Mouse (Mus musculus): ENCODE measurements around the gene Spef1.
A peak's percentile ranks its signal among the peaks of the same experiment; 100 is the strongest.

Spef1 gene

GRCm38 (mm10) chr2:131205521-131206182 is 18.6 kb upstream of the Spef1 start:
- no peak for DNase-seq

GRCm38 (mm10) chr2:131204410-131204981 is 17.4 kb upstream of the Spef1 start:
- peak; percentile 50 to 55 for DNase-seq

- DNase-seq = no peak
Measured at GRCm38 (mm10) chr2:131203816-131204409, 16.8 kb upstream of the Spef1 start.

- DNase-seq = no peak
Measured at GRCm38 (mm10) chr2:131201262-131201661, 14.2 kb upstream of the Spef1 start.

GRCm38 (mm10) chr2:131200710-131201109 is 13.6 kb upstream of the Spef1 start:
- DNase-seq = no peak

GRCm38 (mm10) chr2:131196606-131197316 is 9.7 kb upstream of the Spef1 start:
- no peak for DNase-seq

GRCm38 (mm10) chr2:131191005-131191390 is 3.9 kb upstream of the Spef1 start:
- no peak for DNase-seq

- no peak for DNase-seq
Measured at GRCm38 (mm10) chr2:131190344-131191004, 3.4 kb upstream of the Spef1 start.

- no peak for DNase-seq
Measured at GRCm38 (mm10) chr2:131189521-131190309, 2.6 kb upstream of the Spef1 start.

GRCm38 (mm10) chr2:131188311-131188710 is 1.2 kb upstream of the Spef1 start:
- DNase-seq = no peak

- no peak for DNase-seq
Measured at GRCm38 (mm10) chr2:131187602-131187922, 480 bp upstream of the Spef1 start.

GRCm38 (mm10) chr2:131186343-131186742 is 739 bp downstream of the Spef1 start:
- DNase-seq = no peak

GRCm38 (mm10) chr2:131179990-131180587 is 7.0 kb downstream of the Spef1 start, which contains the start of gene Cenpb:
Gene Cenpb (minus strand): TSS chr2:131180067.
- peak; percentile 45 to 48 for DNase-seq

- DNase-seq = no peak
Measured at GRCm38 (mm10) chr2:131179246-131179886, 7.7 kb downstream of the Spef1 start.

GRCm38 (mm10) chr2:131178828-131179245 is 8.2 kb downstream of the Spef1 start:
- DNase-seq = no peak

- no peak for DNase-seq
Measured at GRCm38 (mm10) chr2:131177932-131178331, 9.2 kb downstream of the Spef1 start.

- no peak for DNase-seq
Measured at GRCm38 (mm10) chr2:131176491-131176890, 10.6 kb downstream of the Spef1 start.

GRCm38 (mm10) chr2:131175945-131176309 is 11.2 kb downstream of the Spef1 start:
- DNase-seq = no peak

- DNase-seq = no peak
Measured at GRCm38 (mm10) chr2:131175286-131175944, 11.7 kb downstream of the Spef1 start.

- peak in 1 of 2 experiments; percentile 38 for DNase-seq
Measured at GRCm38 (mm10) chr2:131174700-131175099, 12.4 kb downstream of the Spef1 start.

GRCm38 (mm10) chr2:131172322-131172721 is 14.8 kb downstream of the Spef1 start:
- DNase-seq = no peak
